Mouse (Mus musculus): ENCODE results near the gene Gm17175. TPM values are rescaled to one million over a fixed set of nuclear protein-coding genes. Genes with fewer than 3 reads are reported as not detected.

Gene Gm17175
- polyA plus RNA-seq (2014; fragmentation: Illumina TruSeq; extraction: RNeasy Lipid Tissue Mini Kit (QIAGEN cat#74804); ENCODE audit: low read depth, low replicate concordance): not detected

GRCm38 (mm10) chr14:51573963-51574362, at the start of gene Gm17175:
Gene Gm17175 (minus strand): TSS chr14:51574063.

GRCm38 (mm10) chr14:51611210-51611609, 37.3 kb upstream of the Gm17175 start, which contains the start of gene Gm17078:
Gene Gm17078 (minus strand): TSS chr14:51611310.

GRCm38 (mm10) chr14:51592039-51592438, 18.2 kb upstream of the Gm17175 start, which contains the start of gene Gm17174:
Gene Gm17174 (minus strand): TSS chr14:51592139.

GRCm38 (mm10) chr14:51552490-51552889, 21.4 kb downstream of the Gm17175 start, which contains the start of gene Gm5622:
Gene Gm5622 (plus strand): TSS chr14:51552790.

Other genes with a start within 250 kb of the Gm17175 start
- not detected for gene Gm7247, start 212.3 kb downstream of the Gm17175 start, polyA plus RNA-seq (2014; fragmentation: Illumina TruSeq; extraction: RNeasy Lipid Tissue Mini Kit (QIAGEN cat#74804); ENCODE audit: low read depth, low replicate concordance)
- gene Vmn2r88, start 163.2 kb downstream of the Gm17175 start, polyA plus RNA-seq (2014; fragmentation: Illumina TruSeq; extraction: RNeasy Lipid Tissue Mini Kit (QIAGEN cat#74804); ENCODE audit: low read depth, low replicate concordance): not detected
- gene Vmn2r89, start 122.2 kb downstream of the Gm17175 start, polyA plus RNA-seq (2014; fragmentation: Illumina TruSeq; extraction: RNeasy Lipid Tissue Mini Kit (QIAGEN cat#74804); ENCODE audit: low read depth, low replicate concordance): not detected
- gene Gm5622, start 21.3 kb downstream of the Gm17175 start, polyA plus RNA-seq (2014; fragmentation: Illumina TruSeq; extraction: RNeasy Lipid Tissue Mini Kit (QIAGEN cat#74804); ENCODE audit: low read depth, low replicate concordance): not detected
- not detected for gene Gm17174, start 18.1 kb upstream of the Gm17175 start, polyA plus RNA-seq (2014; fragmentation: Illumina TruSeq; extraction: RNeasy Lipid Tissue Mini Kit (QIAGEN cat#74804); ENCODE audit: low read depth, low replicate concordance)
- gene Gm17078, start 37.2 kb upstream of the Gm17175 start, polyA plus RNA-seq (2014; fragmentation: Illumina TruSeq; extraction: RNeasy Lipid Tissue Mini Kit (QIAGEN cat#74804); ENCODE audit: low read depth, low replicate concordance): not detected
- gene Gm4181, start 61.6 kb upstream of the Gm17175 start, polyA plus RNA-seq (2014; fragmentation: Illumina TruSeq; extraction: RNeasy Lipid Tissue Mini Kit (QIAGEN cat#74804); ENCODE audit: low read depth, low replicate concordance): not detected
- not detected for gene Gm17079, start 121.4 kb upstream of the Gm17175 start, polyA plus RNA-seq (2014; fragmentation: Illumina TruSeq; extraction: RNeasy Lipid Tissue Mini Kit (QIAGEN cat#74804); ENCODE audit: low read depth, low replicate concordance)
- gene Gm5800, start 143.1 kb upstream of the Gm17175 start, polyA plus RNA-seq (2014; fragmentation: Illumina TruSeq; extraction: RNeasy Lipid Tissue Mini Kit (QIAGEN cat#74804); ENCODE audit: low read depth, low replicate concordance): not detected
- not detected for gene Ang4, start 199.5 kb upstream of the Gm17175 start, polyA plus RNA-seq (2014; fragmentation: Illumina TruSeq; extraction: RNeasy Lipid Tissue Mini Kit (QIAGEN cat#74804); ENCODE audit: low read depth, low replicate concordance)
- gene AY358078, start 226.0 kb upstream of the Gm17175 start, polyA plus RNA-seq (2014; fragmentation: Illumina TruSeq; extraction: RNeasy Lipid Tissue Mini Kit (QIAGEN cat#74804); ENCODE audit: low read depth, low replicate concordance): not detected